Mouse (Mus musculus): ENCODE measurements at regions not wholly inside any gene's neighbourhood (a gene's known extent, or its start where the extent isn't known, plus 50 kb on each side); places are given as distances from the start of the nearest gene placed in this dataset.
A peak's percentile ranks its signal among the peaks of the same experiment; 100 is the strongest.

- Histone ChIP-seq H3K9ac (replicated peaks; ENCODE audit: low read length) (no peak overlapping the region), H3K36me3 (replicated peaks; ENCODE audit: control insufficient read depth, insufficient read depth, low read depth, low read length) (no peaks in the 10 kb centered on the region), H3K27ac (replicated peaks; ENCODE audit: low read depth, low read length) (no peak overlapping the region), H3K4me2 (ENCODE audit: low read depth, low read length) (no peak overlapping the region), H3K4me3 (ENCODE audit: low read depth, low read length) (no peak overlapping the region), H3K27me3 (ENCODE audit: control insufficient read depth, insufficient read depth, low read length) (no peaks in the 10 kb centered on the region), H3K9me3 (replicated peaks; ENCODE audit: control insufficient read depth, low read length) (no peaks in the 10 kb centered on the region), H3K4me1 (ENCODE audit: control insufficient read depth, insufficient read depth, low read length) (no peaks in the 10 kb centered on the region)
- no peak for ATAC-seq (replicated peaks; ENCODE audit: insufficient number of reproducible peaks, low FRiP score, low TSS enrichment, low read depth)
- WGBS, result 71% methylated on average over 19 of the region's 19 CpGs
- peak; percentile 58 for DNase-seq (ENCODE audit: low spot score)
Observed at GRCm38 (mm10) chr6:31125328-31126118, 166.6 kb upstream of the Klf14 start.

- Histone ChIP-seq H3K27ac (replicated peaks; ENCODE audit: low read depth, low read length) (no peak overlapping the region), H3K4me2 (ENCODE audit: low read depth, low read length) (no peak overlapping the region), H3K4me1 (ENCODE audit: control insufficient read depth, insufficient read depth, low read length) (no peaks in the 10 kb centered on the region), H3K9me3 (replicated peaks; ENCODE audit: control insufficient read depth, low read length) (no peaks in the 10 kb centered on the region), H3K27me3 (ENCODE audit: control insufficient read depth, insufficient read depth, low read length) (no peaks in the 10 kb centered on the region), H3K4me3 (ENCODE audit: low read depth, low read length) (no peak overlapping the region), H3K36me3 (replicated peaks; ENCODE audit: control insufficient read depth, insufficient read depth, low read depth, low read length) (no peaks in the 10 kb centered on the region), H3K9ac (replicated peaks; ENCODE audit: low read length) (no peak overlapping the region)
- 89% methylated on average over 15 of the region's 15 CpGs for WGBS
- DNase-seq (ENCODE audit: low spot score) (no peak), ATAC-seq (replicated peaks; ENCODE audit: insufficient number of reproducible peaks, low FRiP score, low TSS enrichment, low read depth) (no peak)
Observed at GRCm38 (mm10) chr6:31126131-31126871, 167.4 kb upstream of the Klf14 start.

- Histone ChIP-seq H3K4me1 (ENCODE audit: control insufficient read depth, insufficient read depth, low read length) (no peaks in the 10 kb centered on the region), H3K9ac (replicated peaks; ENCODE audit: low read length) (no peak overlapping the region), H3K27ac (replicated peaks; ENCODE audit: low read depth, low read length) (no peak overlapping the region), H3K4me3 (ENCODE audit: low read depth, low read length) (no peak overlapping the region), H3K36me3 (replicated peaks; ENCODE audit: control insufficient read depth, insufficient read depth, low read depth, low read length) (no peaks in the 10 kb centered on the region), H3K27me3 (ENCODE audit: control insufficient read depth, insufficient read depth, low read length) (no peaks in the 10 kb centered on the region), H3K9me3 (replicated peaks; ENCODE audit: control insufficient read depth, low read length) (no peaks in the 10 kb centered on the region), H3K4me2 (ENCODE audit: low read depth, low read length) (no peak overlapping the region)
- no peak for ATAC-seq (replicated peaks; ENCODE audit: insufficient number of reproducible peaks, low FRiP score, low TSS enrichment, low read depth)
- no peak for DNase-seq (ENCODE audit: low spot score)
- 82% methylated on average over 7 of the region's 7 CpGs for WGBS
Observed at GRCm38 (mm10) chr6:31129170-31129569, 170.3 kb upstream of the Klf14 start.

GRCm38 (mm10) chr6:31129987-31130386 lies 171.1 kb upstream of the Klf14 start:
- ATAC-seq (replicated peaks; ENCODE audit: insufficient number of reproducible peaks, low FRiP score, low TSS enrichment, low read depth), result no peak
- no peak overlapping the region for H3K4me2 ChIP-seq (ENCODE audit: low read depth, low read length)
- DNase-seq (ENCODE audit: low spot score), result no peak
- H3K9me3 ChIP-seq (replicated peaks; ENCODE audit: control insufficient read depth, low read length), result no peaks in the 10 kb centered on the region
- H3K27me3 ChIP-seq (ENCODE audit: control insufficient read depth, insufficient read depth, low read length), result no peaks in the 10 kb centered on the region
- no peak overlapping the region for H3K9ac ChIP-seq (replicated peaks; ENCODE audit: low read length)
- no peaks in the 10 kb centered on the region for H3K36me3 ChIP-seq (replicated peaks; ENCODE audit: control insufficient read depth, insufficient read depth, low read depth, low read length)
- no peaks in the 10 kb centered on the region for H3K4me1 ChIP-seq (ENCODE audit: control insufficient read depth, insufficient read depth, low read length)
- no peak overlapping the region for H3K27ac ChIP-seq (replicated peaks; ENCODE audit: low read depth, low read length)
- WGBS, result 86% methylated on average over 7 of the region's 7 CpGs
- H3K4me3 ChIP-seq (ENCODE audit: low read depth, low read length), result no peak overlapping the region

- ATAC-seq (replicated peaks; ENCODE audit: insufficient number of reproducible peaks, low FRiP score, low TSS enrichment, low read depth) (no peak), DNase-seq (ENCODE audit: low spot score) (no peak)
- Histone ChIP-seq H3K4me1 (ENCODE audit: control insufficient read depth, insufficient read depth, low read length) (no peaks in the 10 kb centered on the region), H3K27ac (replicated peaks; ENCODE audit: low read depth, low read length) (no peak overlapping the region), H3K4me3 (ENCODE audit: low read depth, low read length) (no peak overlapping the region), H3K36me3 (replicated peaks; ENCODE audit: control insufficient read depth, insufficient read depth, low read depth, low read length) (no peaks in the 10 kb centered on the region), H3K27me3 (ENCODE audit: control insufficient read depth, insufficient read depth, low read length) (no peaks in the 10 kb centered on the region), H3K4me2 (ENCODE audit: low read depth, low read length) (no peak overlapping the region), H3K9me3 (replicated peaks; ENCODE audit: control insufficient read depth, low read length) (no peaks in the 10 kb centered on the region), H3K9ac (replicated peaks; ENCODE audit: low read length) (no peak overlapping the region)
- 86% methylated on average over 1 of the region's 1 CpGs for WGBS
Observed at GRCm38 (mm10) chr6:31130522-31130921, 171.6 kb upstream of the Klf14 start.

- H3K4me2 ChIP-seq (ENCODE audit: low read depth, low read length), result no peak overlapping the region
- H3K9ac ChIP-seq (replicated peaks; ENCODE audit: low read length), result no peak overlapping the region
- H3K36me3 ChIP-seq (replicated peaks; ENCODE audit: control insufficient read depth, insufficient read depth, low read depth, low read length), result no peaks in the 10 kb centered on the region
- DNase-seq (ENCODE audit: low spot score) (no peak), ATAC-seq (replicated peaks; ENCODE audit: insufficient number of reproducible peaks, low FRiP score, low TSS enrichment, low read depth) (no peak)
- H3K27me3 ChIP-seq (ENCODE audit: control insufficient read depth, insufficient read depth, low read length), result no peaks in the 10 kb centered on the region
- H3K9me3 ChIP-seq (replicated peaks; ENCODE audit: control insufficient read depth, low read length), result no peaks in the 10 kb centered on the region
- H3K4me1 ChIP-seq (ENCODE audit: control insufficient read depth, insufficient read depth, low read length), result no peaks in the 10 kb centered on the region
- H3K27ac ChIP-seq (replicated peaks; ENCODE audit: low read depth, low read length), result no peak overlapping the region
- no peak overlapping the region for H3K4me3 ChIP-seq (ENCODE audit: low read depth, low read length)
- WGBS, result 83% methylated on average over 9 of the region's 9 CpGs
Observed at GRCm38 (mm10) chr6:31131716-31132115, 172.8 kb upstream of the Klf14 start.

GRCm38 (mm10) chr6:31132396-31133190 lies 173.7 kb upstream of the Klf14 start:
- no peak for ATAC-seq (replicated peaks; ENCODE audit: insufficient number of reproducible peaks, low FRiP score, low TSS enrichment, low read depth)
- no peak overlapping the region for H3K9ac ChIP-seq (replicated peaks; ENCODE audit: low read length)
- 81% methylated on average over 8 of the region's 8 CpGs for WGBS
- no peaks in the 10 kb centered on the region for H3K36me3 ChIP-seq (replicated peaks; ENCODE audit: control insufficient read depth, insufficient read depth, low read depth, low read length)
- no peak overlapping the region for H3K27ac ChIP-seq (replicated peaks; ENCODE audit: low read depth, low read length)
- DNase-seq (ENCODE audit: low spot score), result no peak
- H3K27me3 ChIP-seq (ENCODE audit: control insufficient read depth, insufficient read depth, low read length), result no peaks in the 10 kb centered on the region
- H3K4me2 ChIP-seq (ENCODE audit: low read depth, low read length), result no peak overlapping the region
- H3K4me3 ChIP-seq (ENCODE audit: low read depth, low read length), result no peak overlapping the region
- no peaks in the 10 kb centered on the region for H3K4me1 ChIP-seq (ENCODE audit: control insufficient read depth, insufficient read depth, low read length)
- no peaks in the 10 kb centered on the region for H3K9me3 ChIP-seq (replicated peaks; ENCODE audit: control insufficient read depth, low read length)
